Mouse (Mus musculus) olfactory bulb, adult 2 months (tissue): ENCODE data around the gene Rgl1.

ENCODE experiments used
- CTCF ChIP-seq: fragments of 200-500 bp; IDR thresholded peaks from 2 replicates; pipeline ENCODE4 v1.5.1; 2012; ENCODE audit warnings: low read depth, mild to moderate bottlenecking, low read length, moderate library complexity; ENCODE audit not compliant: insufficient read depth
- POLR2A ChIP-seq: fragments of 200-500 bp; IDR thresholded peaks from 2 replicates; pipeline ENCODE4 v1.6.1; 2012; ENCODE audit warnings: mild to moderate bottlenecking, low read depth, low read length, moderate library complexity; ENCODE audit not compliant: insufficient read depth

DNA sequence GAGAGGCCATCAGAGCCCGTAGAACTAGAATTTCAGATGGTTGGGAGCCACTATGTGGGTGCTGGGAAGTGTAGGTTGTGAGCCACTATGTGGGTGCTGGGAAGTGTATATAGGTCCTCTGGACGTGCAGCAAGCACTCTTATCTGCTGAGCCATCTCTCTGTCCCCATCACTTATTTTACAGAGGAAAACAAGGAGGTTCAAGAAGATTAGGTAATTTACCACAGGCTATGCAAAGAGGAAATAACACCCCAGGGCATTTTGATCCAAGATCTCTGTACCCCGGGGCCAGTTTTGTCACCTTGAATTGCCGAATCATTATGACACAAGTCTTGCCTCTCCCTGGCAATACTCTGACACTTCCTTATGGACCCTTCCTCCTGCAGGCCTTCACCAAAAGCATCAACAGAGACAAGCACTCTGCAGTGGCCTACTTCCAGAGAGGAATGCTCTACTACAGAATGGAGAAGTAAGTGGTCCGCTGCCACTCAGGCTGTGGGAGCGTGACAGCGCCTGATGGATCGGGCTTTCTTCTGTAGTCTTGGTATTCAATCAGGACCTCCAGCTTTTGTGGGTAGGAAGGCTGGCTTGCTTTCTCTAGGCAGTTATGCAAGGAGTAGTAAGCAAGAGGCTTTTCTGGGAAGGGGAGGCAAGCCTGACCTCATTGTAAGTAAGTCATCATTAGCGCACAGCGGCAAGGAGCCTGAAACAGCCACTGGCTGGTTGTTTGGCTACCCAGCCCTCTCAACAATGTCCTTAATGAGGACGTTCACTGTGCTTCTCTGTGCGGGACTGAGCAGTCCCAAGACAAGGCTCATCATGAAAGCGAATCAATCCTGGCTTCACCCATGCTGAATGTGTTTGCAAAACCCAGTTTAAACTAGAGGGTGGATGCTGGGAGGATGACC lies 44.6 kb upstream of the Rgl1 start:
- no peak for TF ChIP-seq CTCF
- TF ChIP-seq POLR2A, result no peak
